Mouse (Mus musculus) testis, postnatal 14 days (tissue): ENCODE measurements around the gene Mxra7.

Experiments
- DNase-seq: peaks from one replicate; pipeline ENCODE4 v3.0.0; 2021; ENCODE audit warnings: low spot score

Gene Mxra7

DNA sequence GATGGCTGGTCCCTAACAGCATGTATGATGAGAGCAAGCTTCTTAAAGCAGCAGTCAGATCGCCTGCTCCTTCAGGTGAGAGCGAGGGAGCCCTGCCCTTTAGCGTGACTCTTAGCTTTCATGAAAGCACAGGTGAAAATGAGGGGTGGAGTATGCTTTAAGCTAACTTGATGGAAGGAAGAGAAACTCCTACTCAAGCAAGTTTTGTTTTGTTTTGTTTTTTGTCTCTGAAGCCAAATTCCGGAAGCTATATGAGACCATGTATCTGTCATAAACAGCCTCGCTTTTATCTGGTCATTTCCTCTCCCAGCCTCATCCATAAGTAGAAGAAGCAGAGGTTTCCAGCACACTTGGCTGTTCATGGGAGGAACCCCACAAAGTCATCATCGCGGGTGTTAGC is 52.4 kb downstream of the Mxra7 start, which contains the start of gene St6galnac1:
St6galnac1 (minus strand) TSS at position 101 of the 400 bp plus-strand sequence.
- DNase-seq, result no peak

DNA sequence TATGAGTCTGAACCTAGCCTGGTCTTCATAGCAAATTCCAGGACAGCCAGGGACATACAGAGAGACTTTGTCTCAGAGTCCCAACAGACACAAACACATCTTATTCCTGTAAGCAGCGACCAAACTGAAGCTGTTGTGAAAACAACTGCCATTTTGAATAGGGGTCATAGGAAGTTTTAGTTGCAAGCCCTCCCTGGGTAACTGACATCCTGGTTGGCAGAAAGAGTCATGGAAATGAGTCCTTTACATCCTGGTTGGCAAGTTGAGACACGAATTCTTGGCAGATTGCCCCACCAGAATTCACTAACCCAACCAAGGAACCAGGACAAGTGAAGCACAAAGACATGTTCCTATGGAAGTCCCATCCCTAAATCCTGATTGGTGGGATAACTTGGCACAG is 54.6 kb downstream of the Mxra7 start:
- no peak for DNase-seq

DNA sequence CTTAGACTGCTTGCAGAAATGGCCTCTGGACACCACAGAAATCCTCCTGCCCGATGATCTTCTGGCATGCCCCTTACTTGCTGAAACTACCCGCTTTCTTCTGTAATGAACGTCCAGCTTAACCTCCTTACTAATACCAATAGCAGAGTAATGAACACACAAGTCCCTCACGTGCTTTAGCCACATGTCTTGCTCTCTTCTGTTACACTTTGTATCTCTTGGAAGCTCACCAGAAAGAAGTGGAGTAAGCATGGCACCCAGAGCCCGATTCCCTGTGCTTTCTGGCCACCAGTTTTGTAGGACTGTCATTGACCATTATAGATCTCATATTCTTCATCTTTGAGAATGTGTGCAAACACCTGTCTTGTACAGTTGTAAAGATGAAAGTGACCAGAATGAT is 58.0 kb downstream of the Mxra7 start:
- DNase-seq, result no peak

DNA sequence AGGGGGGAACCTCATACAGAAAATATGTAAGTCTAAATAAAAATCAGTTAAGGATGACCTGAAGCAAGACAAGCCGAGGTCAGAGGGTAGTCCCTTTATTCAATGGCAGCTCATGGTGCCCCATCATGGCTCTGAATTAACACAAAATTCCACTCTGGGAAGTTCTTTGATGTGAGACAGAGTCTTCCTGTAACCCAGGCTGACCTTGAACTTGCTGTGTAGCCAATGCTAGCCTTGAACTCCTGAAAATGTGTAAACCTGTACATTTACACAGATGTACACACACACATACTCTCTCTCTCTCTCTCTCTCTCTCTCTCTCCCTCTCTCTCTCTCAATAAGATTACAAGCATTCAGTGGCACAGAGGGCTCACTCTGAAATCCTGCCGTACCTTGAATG is 62.9 kb downstream of the Mxra7 start:
- no peak for DNase-seq

DNA sequence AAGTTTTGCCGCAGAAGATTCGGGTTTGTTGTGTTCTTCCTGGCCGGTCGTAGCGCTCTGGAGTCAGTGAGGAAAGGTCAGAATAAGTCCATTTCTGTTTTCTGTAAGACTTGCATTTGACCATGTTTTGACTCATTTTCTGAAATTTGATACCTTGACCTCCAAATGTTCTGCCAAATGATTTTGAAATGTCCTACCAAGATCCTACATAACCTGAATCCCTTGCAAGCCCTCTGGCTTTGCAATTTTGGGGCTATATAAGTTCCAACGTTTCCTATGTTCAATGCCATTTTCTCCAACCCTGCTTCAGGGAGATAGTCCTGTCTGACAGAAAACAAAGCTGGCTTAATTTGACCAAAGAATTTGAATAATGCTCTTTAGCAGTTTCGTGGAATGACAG is 63.5 kb downstream of the Mxra7 start:
- DNase-seq, result no peak

DNA sequence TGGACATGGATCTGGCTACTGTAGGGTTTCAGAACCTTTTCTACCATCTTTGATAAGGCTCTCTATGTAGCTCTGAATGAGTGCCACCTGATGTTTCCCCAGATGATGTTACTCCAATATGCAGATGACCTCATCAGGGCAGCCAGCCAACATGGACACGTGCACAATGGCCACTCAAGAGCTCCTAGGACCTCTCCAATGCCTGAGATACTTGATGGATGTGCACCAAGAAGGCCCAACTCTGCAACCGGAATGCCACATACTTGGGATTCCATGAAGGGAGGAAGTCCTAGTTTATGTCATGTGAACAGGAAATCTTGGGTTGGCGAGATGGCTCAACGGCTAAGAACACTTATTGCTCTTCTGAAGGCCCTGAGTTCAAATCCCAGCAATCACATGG is 72.7 kb downstream of the Mxra7 start:
- DNase-seq, result no peak

DNA sequence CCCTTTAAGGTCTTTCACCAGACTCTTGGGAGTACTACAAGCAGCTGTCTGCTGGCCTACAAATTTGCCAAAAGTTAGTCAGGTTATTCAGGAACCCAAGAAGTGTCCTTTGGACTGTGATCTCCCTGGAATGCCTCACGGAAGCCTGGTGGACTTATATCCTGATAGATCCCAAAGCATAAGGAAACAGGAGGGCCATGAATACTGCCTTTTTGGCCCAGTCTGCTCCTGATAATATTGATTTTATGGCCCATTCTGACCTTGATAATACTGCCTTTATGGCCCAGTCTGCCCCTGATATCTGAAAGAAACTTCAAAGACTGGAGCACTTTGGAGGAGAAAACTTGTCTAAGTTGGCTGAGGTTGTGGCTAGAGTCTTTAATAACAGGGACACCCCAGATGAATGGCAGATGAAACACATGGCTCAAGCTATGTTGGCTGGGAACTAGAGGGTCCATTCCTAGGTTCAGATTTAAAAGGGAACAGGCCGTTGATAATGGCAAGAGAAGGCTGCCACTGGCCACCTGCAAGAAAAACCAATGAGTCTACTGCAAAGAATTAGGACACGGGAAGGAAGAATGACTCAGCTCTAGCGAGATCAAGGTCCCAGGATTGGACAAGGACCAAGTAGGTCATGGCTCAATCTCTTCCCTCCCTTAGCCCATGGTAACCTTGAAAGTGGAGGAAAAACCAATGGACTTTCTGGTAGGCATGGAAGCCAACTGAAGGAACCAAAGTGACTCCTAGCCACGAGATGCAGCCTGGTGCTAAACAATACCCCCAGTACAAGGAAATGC is 74.0 kb downstream of the Mxra7 start:
- no peak for DNase-seq
